Mouse (Mus musculus): ENCODE data around the gene Ctnna3.

Gene Ctnna3

GRCm38 (mm10) chr10:63945534-63945933 is 515.6 kb downstream of the Ctnna3 start:
- DNase-seq (ENCODE audit: low read depth): no peak

- DNase-seq (ENCODE audit: low read depth): no peak
Observed at GRCm38 (mm10) chr10:63947266-63947665, 517.4 kb downstream of the Ctnna3 start.

- DNase-seq (ENCODE audit: low read depth): no peak
Observed at GRCm38 (mm10) chr10:63950867-63951266, 521.0 kb downstream of the Ctnna3 start.

- no peak for DNase-seq (ENCODE audit: low read depth)
Observed at GRCm38 (mm10) chr10:63951481-63951880, 521.6 kb downstream of the Ctnna3 start.

GRCm38 (mm10) chr10:63954308-63954930 is 524.5 kb downstream of the Ctnna3 start:
- peak; percentile 6 for DNase-seq (ENCODE audit: low read depth)

- no peak for DNase-seq (ENCODE audit: low read depth)
Observed at GRCm38 (mm10) chr10:63972300-63972699, 542.4 kb downstream of the Ctnna3 start.

- DNase-seq (ENCODE audit: low read depth): no peak
Observed at GRCm38 (mm10) chr10:63978101-63978500, 548.2 kb downstream of the Ctnna3 start.

- DNase-seq (ENCODE audit: low read depth): no peak
Observed at GRCm38 (mm10) chr10:63978535-63978934, 548.6 kb downstream of the Ctnna3 start.

GRCm38 (mm10) chr10:63978969-63979368 is 549.1 kb downstream of the Ctnna3 start:
- DNase-seq (ENCODE audit: low read depth): no peak

- no peak for DNase-seq (ENCODE audit: low read depth)
Observed at GRCm38 (mm10) chr10:63979410-63979809, 549.5 kb downstream of the Ctnna3 start.

GRCm38 (mm10) chr10:63985576-63985975 is 555.7 kb downstream of the Ctnna3 start:
- no peak for DNase-seq (ENCODE audit: low read depth)

- no peak for DNase-seq (ENCODE audit: low read depth)
Observed at GRCm38 (mm10) chr10:63994251-63994650, 564.4 kb downstream of the Ctnna3 start.

- peak; percentile 7 for DNase-seq (ENCODE audit: low read depth)
Observed at GRCm38 (mm10) chr10:64001531-64001930, 571.6 kb downstream of the Ctnna3 start.

- DNase-seq (ENCODE audit: low read depth): no peak
Observed at GRCm38 (mm10) chr10:64001996-64002395, 572.1 kb downstream of the Ctnna3 start.

GRCm38 (mm10) chr10:64020347-64020746 is 590.4 kb downstream of the Ctnna3 start:
- DNase-seq (ENCODE audit: low read depth): no peak

GRCm38 (mm10) chr10:64023340-64023739 is 593.4 kb downstream of the Ctnna3 start:
- DNase-seq (ENCODE audit: low read depth): no peak

GRCm38 (mm10) chr10:64030901-64031300 is 601.0 kb downstream of the Ctnna3 start:
- DNase-seq (ENCODE audit: low read depth): no peak

GRCm38 (mm10) chr10:64039760-64040535 is 610.0 kb downstream of the Ctnna3 start:
- DNase-seq (ENCODE audit: low read depth): no peak

GRCm38 (mm10) chr10:64041218-64041617 is 611.3 kb downstream of the Ctnna3 start:
- DNase-seq (ENCODE audit: low read depth): no peak

- DNase-seq (ENCODE audit: low read depth): no peak
Observed at GRCm38 (mm10) chr10:64041892-64042291, 612.0 kb downstream of the Ctnna3 start.

GRCm38 (mm10) chr10:64049151-64049550 is 619.3 kb downstream of the Ctnna3 start:
- no peak for DNase-seq (ENCODE audit: low read depth)

- no peak for DNase-seq (ENCODE audit: low read depth)
Observed at GRCm38 (mm10) chr10:64049946-64050345, 620.0 kb downstream of the Ctnna3 start.

- no peak for DNase-seq (ENCODE audit: low read depth)
Observed at GRCm38 (mm10) chr10:64063704-64064103, 633.8 kb downstream of the Ctnna3 start.

- peak; percentile 16 for DNase-seq (ENCODE audit: low read depth)
Observed at GRCm38 (mm10) chr10:64075944-64076343, 646.0 kb downstream of the Ctnna3 start.

All from NIH3T3 (cell line).